Mouse (Mus musculus) cerebellum, adult 2 months (tissue): Measurements from ENCODE around the gene Fank1.

ENCODE experiments used
- CTCF ChIP-seq: fragments of 200-500 bp; IDR thresholded peaks from 2 replicates; pipeline ENCODE4 v1.5.1; 2011; ENCODE audit warnings: low read depth, mild to moderate bottlenecking, control low read depth, low read length, moderate library complexity, borderline replicate concordance; ENCODE audit not compliant: insufficient read depth
- POLR2A ChIP-seq: fragments of 200-500 bp; IDR thresholded peaks from 2 replicates; pipeline ENCODE4 v1.6.1; 2011; ENCODE audit warnings: low read length, control low read depth, borderline replicate concordance; ENCODE audit not compliant: insufficient read depth

- no peak for TF ChIP-seq POLR2A
- no peak for TF ChIP-seq CTCF
These were observed 87.0 kb downstream of the Fank1 start for GRCm38 (mm10) chr7:133863684-133864083.
